Mouse (Mus musculus) hindbrain, embryonic 16.5 days (tissue): ENCODE data around the gene Col7a1. TPM values are rescaled to one million over a fixed set of nuclear protein-coding genes. Genes with fewer than 3 reads are reported as not detected.

Source experiments
- ATAC-seq: fragments of 200-750 bp; cut with Nextera tagmentation; 2 replicates; pipeline ENCODE4 v1.8.0; 2017; ENCODE audit warnings: moderate TSS enrichment, moderate library complexity
- H3K27ac ChIP-seq: fragments of 300-500 bp; sonication (generic); 2 replicates; pipeline ENCODE4 v1.5.1; 2014; ENCODE audit warnings: low read depth, mild to moderate bottlenecking, control low read depth, low read length, moderate library complexity
- H3K27me3 ChIP-seq: fragments of 300-500 bp; sonication (generic); replicated peaks from 2 replicates; pipeline ENCODE4 v1.6.1; 2014; ENCODE audit warnings: low read length; ENCODE audit not compliant: control insufficient read depth, insufficient read depth
- H3K36me3 ChIP-seq: fragments of 300-500 bp; sonication (generic); 2 replicates; pipeline ENCODE4 v1.6.1; 2014; ENCODE audit warnings: mild to moderate bottlenecking, low read length, moderate library complexity, mixed read lengths; ENCODE audit not compliant: control insufficient read depth, insufficient read depth
- H3K4me1 ChIP-seq: fragments of 300-500 bp; sonication (generic); 2 replicates; pipeline ENCODE4 v1.6.1; 2014; ENCODE audit warnings: low read depth, low read length; ENCODE audit not compliant: control insufficient read depth, insufficient read depth
- H3K4me2 ChIP-seq: fragments of 300-500 bp; sonication (generic); 2 replicates; pipeline ENCODE4 v1.6.1; 2014; ENCODE audit warnings: mild to moderate bottlenecking, low read length, control low read depth, moderate library complexity
- H3K4me3 ChIP-seq: fragments of 300-500 bp; sonication (generic); 2 replicates; pipeline ENCODE4 v1.5.1; 2014; ENCODE audit warnings: mild to moderate bottlenecking, low read length, control low read depth, moderate library complexity
- H3K9ac ChIP-seq: fragments of 300-500 bp; sonication (generic); 2 replicates; pipeline ENCODE4 v1.6.1; 2014; ENCODE audit warnings: low read depth, mild to moderate bottlenecking, control low read depth, low read length, moderate library complexity
- H3K9me3 ChIP-seq: fragments of 300-500 bp; sonication (generic); 2 replicates; pipeline ENCODE4 v1.6.1; 2014; ENCODE audit warnings: mild to moderate bottlenecking, low read length, moderate library complexity; ENCODE audit not compliant: control insufficient read depth
- WGBS: fragments of 180-500 bp; shearing (Covaris S2); extraction: QIAGEN DNeasy Blood & Tissue Kit; methylation state at CpG from one replicate; pipeline ENCODE4 v1.1.7; 2014; 5-methylcytosine and 5-hydroxymethylcytosine counted together
- polyA plus RNA-seq: library from polyadenylated mRNA; unstranded; fragments of >200 nt; fragmentation: Nextera tagmentation; extraction: Ambion mirVana; gene quantifications from 2 replicates; pipeline ENCODE4 v1.2.1, GENCODE M21; 2015

The Col7a1 gene
- polyA plus RNA-seq, 1 experiment from 2014 or later: 1.5 TPM

DNA sequence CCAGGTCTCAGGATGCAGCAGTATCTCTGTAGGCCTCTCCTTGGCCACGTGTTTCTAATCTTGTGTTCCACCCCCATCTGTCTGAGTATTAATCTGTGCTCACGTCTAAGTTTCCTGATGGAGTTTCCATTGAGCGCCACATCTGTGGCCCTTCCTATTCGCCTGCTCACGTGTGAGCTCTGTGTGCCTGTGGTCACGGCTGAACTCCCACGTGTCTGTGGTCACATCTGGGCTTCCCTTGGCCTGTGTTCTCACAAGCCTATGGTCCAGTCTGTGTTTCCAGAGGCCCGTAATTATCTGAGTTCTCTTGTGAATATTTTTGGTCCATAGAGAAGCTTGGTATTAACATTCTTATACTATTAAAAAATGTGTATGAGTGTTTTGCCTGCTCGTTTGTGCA lies 23.1 kb downstream of the Col7a1 start:
- H3K27ac ChIP-seq: no peak overlapping the region
- no peaks in the 10 kb centered on the region for H3K27me3 ChIP-seq
- H3K36me3 ChIP-seq: no peaks in the 10 kb centered on the region
- H3K9me3 ChIP-seq: no peaks in the 10 kb centered on the region
- H3K4me3 ChIP-seq: no peak overlapping the region
- 85% methylated on average over 9 of the region's 9 CpGs for WGBS
- no peak overlapping the region for H3K9ac ChIP-seq
- H3K4me1 ChIP-seq: no peaks in the 10 kb centered on the region
- no peak for ATAC-seq
- H3K4me2 ChIP-seq: no peak overlapping the region

- no peaks in the 10 kb centered on the region for H3K4me1 ChIP-seq
- no peak overlapping the region for H3K4me2 ChIP-seq
- no peak overlapping the region for H3K4me3 ChIP-seq
- no peak overlapping the region for H3K9ac ChIP-seq
- no peaks in the 10 kb centered on the region for H3K9me3 ChIP-seq
- no peak overlapping the region for H3K27ac ChIP-seq
- 87% methylated on average over 7 of the region's 7 CpGs for WGBS
- no peaks in the 10 kb centered on the region for H3K36me3 ChIP-seq
- no peak for ATAC-seq
- no peaks in the 10 kb centered on the region for H3K27me3 ChIP-seq
These were observed 24.6 kb downstream of the Col7a1 start for GRCm38 (mm10) chr9:108977966-108978365.

DNA sequence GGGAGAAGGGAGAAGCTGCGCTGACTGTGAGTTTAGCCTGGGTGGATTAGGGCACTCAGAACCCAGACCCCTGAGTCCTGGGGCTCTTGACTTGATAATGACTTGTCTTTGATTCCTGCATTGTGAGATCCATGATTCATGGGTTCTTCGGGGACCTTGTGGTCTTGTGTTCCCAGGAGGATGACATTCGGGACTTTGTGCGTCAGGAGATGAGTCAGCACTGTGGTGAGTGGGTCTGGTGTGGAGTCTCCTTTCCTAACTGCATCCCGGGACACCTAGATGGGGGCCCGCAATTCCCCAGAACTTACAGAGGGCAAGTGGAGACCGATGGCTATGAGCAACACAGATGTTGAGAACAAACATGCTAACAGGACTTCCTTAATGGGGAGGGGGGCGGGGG lies 29.1 kb downstream of the Col7a1 start:
- Histone ChIP-seq H3K9me3 (no peaks in the 10 kb centered on the region), H3K27me3 (no peaks in the 10 kb centered on the region), H3K36me3 (no peaks in the 10 kb centered on the region), H3K9ac (no peak overlapping the region), H3K4me3 (no peak overlapping the region), H3K27ac (no peak overlapping the region), H3K4me1 (no peaks in the 10 kb centered on the region), H3K4me2 (no peak overlapping the region)
- WGBS: 92% methylated on average over 8 of the region's 8 CpGs
- no peak for ATAC-seq

DNA sequence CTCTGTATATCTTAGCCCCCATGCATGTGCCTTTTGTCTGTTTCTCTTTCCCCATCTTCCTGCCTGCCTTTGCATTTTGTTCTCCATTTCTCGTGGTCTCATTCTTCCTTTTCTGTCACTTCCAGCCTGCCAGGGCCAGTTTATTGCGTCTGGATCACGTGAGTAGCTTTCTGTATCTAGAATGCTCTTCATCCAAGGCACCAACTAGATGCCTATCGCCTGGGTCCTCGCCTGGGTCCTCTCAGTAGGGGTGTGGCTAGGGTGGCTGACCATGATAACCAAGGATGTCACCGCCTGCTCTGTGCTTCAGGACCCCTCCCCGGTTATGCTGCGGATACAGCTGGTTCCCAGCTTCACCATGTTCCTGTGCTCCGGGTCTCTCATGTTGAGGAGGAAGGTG lies 29.8 kb downstream of the Col7a1 start:
- H3K4me3 ChIP-seq: no peak overlapping the region
- no peak overlapping the region for H3K9ac ChIP-seq
- no peaks in the 10 kb centered on the region for H3K4me1 ChIP-seq
- 88% methylated on average over 9 of the region's 9 CpGs for WGBS
- no peaks in the 10 kb centered on the region for H3K9me3 ChIP-seq
- H3K27me3 ChIP-seq: no peaks in the 10 kb centered on the region
- H3K4me2 ChIP-seq: no peak overlapping the region
- no peak for ATAC-seq
- no peaks in the 10 kb centered on the region for H3K36me3 ChIP-seq
- H3K27ac ChIP-seq: no peak overlapping the region

DNA sequence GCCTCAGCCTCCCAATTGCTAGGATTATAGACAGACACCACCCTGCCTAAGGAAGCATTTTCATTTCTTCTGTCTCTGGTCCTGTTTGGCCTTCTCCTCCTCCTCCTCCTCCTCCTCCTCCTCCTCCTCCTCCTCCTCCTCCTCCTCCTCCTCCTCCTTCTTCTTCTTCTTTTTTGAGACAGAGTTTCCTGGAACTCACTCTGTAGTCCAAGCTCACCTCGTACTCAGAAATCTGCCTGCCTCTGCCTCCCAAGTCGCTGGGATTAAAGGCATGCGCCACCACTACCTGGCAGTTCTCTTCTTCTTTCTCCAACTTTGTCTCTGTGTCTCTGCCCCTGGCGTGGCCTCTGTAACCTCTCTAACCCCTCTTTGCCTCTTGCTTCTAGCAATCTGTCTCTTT lies 32.3 kb downstream of the Col7a1 start, which contains the start of gene Ucn2:
Ucn2 (plus strand) TSS at position 301 of the 400 bp plus-strand sequence.
- WGBS: 84% methylated on average over 4 of the region's 4 CpGs
- H3K4me2 ChIP-seq: no peak within 1 kb of the TSS
- H3K27me3 ChIP-seq: no peaks in the 10 kb centered on the region
- no peaks in the 10 kb centered on the region for H3K9me3 ChIP-seq
- peaks cover under 1% of the 10 kb centered on the region; the same call in 1 of the 2 replicates for H3K4me1 ChIP-seq
- ATAC-seq: no peak
- no peak within 1 kb of the TSS for H3K9ac ChIP-seq
- no peak within 1 kb of the TSS for H3K4me3 ChIP-seq
- H3K27ac ChIP-seq: no peak within 1 kb of the TSS
- H3K36me3 ChIP-seq: no peaks in the 10 kb centered on the region

GRCm38 (mm10) chr9:108987704-108988350 lies 34.4 kb downstream of the Col7a1 start:
- ATAC-seq: no peak

GRCm38 (mm10) chr9:108989802-108990461 lies 36.5 kb downstream of the Col7a1 start:
- WGBS: 80% methylated on average over 4 of the region's 4 CpGs
- H3K36me3 ChIP-seq: no peaks in the 10 kb centered on the region

More at GRCm38 (mm10) chr9:108987704-108988350, 34.4 kb downstream of the Col7a1 start:
- Histone ChIP-seq H3K9me3 (no peaks in the 10 kb centered on the region), H3K4me2 (no peak overlapping the region), H3K4me3 (no peak overlapping the region), H3K36me3 (no peaks in the 10 kb centered on the region), H3K27me3 (no peaks in the 10 kb centered on the region), H3K4me1 (peaks cover 12% of the 10 kb centered on the region), H3K9ac (no peak overlapping the region), H3K27ac (no peak overlapping the region)
- 41% methylated on average over 8 of the region's 15 CpGs for WGBS

DNA sequence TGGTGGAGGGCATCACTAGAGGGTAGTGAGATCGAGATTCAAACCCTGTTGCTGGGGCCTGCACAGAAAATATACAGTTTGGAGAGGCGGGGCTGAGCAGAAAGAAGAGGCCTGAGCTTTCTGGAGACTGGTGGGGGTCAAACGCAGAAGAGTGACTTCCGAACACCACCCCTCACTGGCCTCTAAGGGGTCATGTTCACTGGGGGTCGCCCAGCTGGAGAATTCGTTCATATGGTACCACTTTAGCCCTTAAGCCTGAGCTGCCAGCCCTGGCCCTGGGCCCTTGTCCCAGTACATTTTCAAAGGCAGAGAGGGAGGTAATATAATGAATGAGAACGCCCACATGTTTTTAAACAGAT lies 37.1 kb downstream of the Col7a1 start:
- Histone ChIP-seq H3K36me3 (no peaks in the 10 kb centered on the region), H3K9ac (no peak overlapping the region), H3K4me1 (peaks cover 12% of the 10 kb centered on the region), H3K4me2 (no peak overlapping the region), H3K27ac (no peak overlapping the region), H3K27me3 (no peaks in the 10 kb centered on the region), H3K4me3 (no peak overlapping the region), H3K9me3 (no peaks in the 10 kb centered on the region)
- ATAC-seq: no peak
- 75% methylated on average over 7 of the region's 7 CpGs for WGBS

More at GRCm38 (mm10) chr9:108989802-108990461, 36.5 kb downstream of the Col7a1 start:
- no peak overlapping the region for H3K4me3 ChIP-seq
- no peak for ATAC-seq
- H3K9ac ChIP-seq: no peak overlapping the region
- H3K27ac ChIP-seq: no peak overlapping the region
- H3K9me3 ChIP-seq: no peaks in the 10 kb centered on the region
- H3K27me3 ChIP-seq: no peaks in the 10 kb centered on the region
- peaks cover 12% of the 10 kb centered on the region for H3K4me1 ChIP-seq
- no peak overlapping the region for H3K4me2 ChIP-seq

DNA sequence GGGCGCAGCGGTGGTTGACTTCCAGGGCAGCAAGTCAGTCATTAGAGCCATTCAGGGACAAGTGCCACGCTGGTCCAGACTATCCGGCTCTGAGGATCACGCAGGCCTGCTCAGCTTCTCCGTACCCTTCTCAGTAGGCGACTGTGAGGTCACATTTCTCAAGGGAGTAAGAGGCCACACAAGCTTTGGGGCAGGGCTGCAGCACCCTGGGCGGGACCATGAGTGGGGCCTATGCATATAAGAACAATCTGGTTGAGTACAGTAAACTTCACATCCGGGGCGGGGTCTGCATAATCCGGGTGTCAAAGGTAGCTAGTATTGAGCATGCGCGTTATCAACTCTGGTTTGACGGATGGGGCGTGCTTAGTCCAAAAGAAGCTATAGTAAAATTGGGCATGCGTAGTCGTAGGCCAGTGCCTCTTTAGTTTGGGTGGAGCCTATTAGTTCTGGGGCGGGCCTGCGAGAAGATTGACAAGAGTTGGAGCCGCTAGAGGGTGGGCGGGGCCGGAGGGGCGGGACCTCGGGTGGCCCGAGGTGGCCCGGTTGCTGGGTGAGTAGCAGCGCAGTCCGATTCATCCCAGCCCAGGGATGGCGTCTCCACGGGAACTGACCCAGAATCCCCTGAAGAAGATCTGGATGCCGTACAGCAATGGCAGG lies 38.2 kb downstream of the Col7a1 start, which contains the start of gene Pfkfb4:
Pfkfb4 (plus strand) TSS at position 351 of the 657 bp plus-strand sequence.
- H3K4me2 ChIP-seq: peak within 1 kb of the TSS; percentile 81
- H3K27ac ChIP-seq: peak within 1 kb of the TSS; percentile 90
- no peaks in the 10 kb centered on the region for H3K27me3 ChIP-seq
- no peaks in the 10 kb centered on the region for H3K36me3 ChIP-seq
- no peaks in the 10 kb centered on the region for H3K9me3 ChIP-seq
- peaks cover 12% of the 10 kb centered on the region for H3K4me1 ChIP-seq
- peak within 1 kb of the TSS; percentile 73 for H3K4me3 ChIP-seq
- ATAC-seq: peak; percentile 97
- 1% methylated on average over 31 of the region's 31 CpGs for WGBS
- H3K9ac ChIP-seq: peak within 1 kb of the TSS; percentile 84
